Mouse (Mus musculus) G1E (cell line): ENCODE measurements at regions not wholly inside any gene's neighbourhood (a gene's known extent, or its start where the extent isn't known, plus 50 kb on each side); places are given as distances from the start of the nearest gene placed in this dataset.
"Not testable (repeated sequence)": the region's sequence is repeated elsewhere in the genome, so short reads cannot be mapped to it uniquely, and the experiment has no call there.

Experiments
- CTCF ChIP-seq: IDR thresholded peaks from 2 replicates; pipeline ENCODE4 v1.5.1; 2012; ENCODE audit warnings: low read depth, low read length, inconsistent platforms, mixed read lengths
- GATA1 ChIP-seq: IDR thresholded peaks from 2 replicates; pipeline ENCODE4 v1.6.1; 2012; ENCODE audit warnings: borderline replicate concordance, low read length, inconsistent platforms, mixed read lengths
- GATA2 ChIP-seq: IDR thresholded peaks from 2 replicates; pipeline ENCODE4 v1.6.1; 2012; ENCODE audit warnings: low read depth, low read length, inconsistent platforms, borderline replicate concordance
- POLR2AphosphoS5 ChIP-seq: IDR thresholded peaks from 2 replicates; pipeline ENCODE4 v1.6.1; 2012; ENCODE audit warnings: low read depth, low read length, inconsistent platforms; ENCODE audit not compliant: insufficient replicate concordance
- TAL1 ChIP-seq: conservative IDR thresholded peaks from 2 replicates; pipeline ENCODE4 v1.6.1; 2012; ENCODE audit warnings: low read depth, low read length, inconsistent platforms, mixed read lengths

DNA sequence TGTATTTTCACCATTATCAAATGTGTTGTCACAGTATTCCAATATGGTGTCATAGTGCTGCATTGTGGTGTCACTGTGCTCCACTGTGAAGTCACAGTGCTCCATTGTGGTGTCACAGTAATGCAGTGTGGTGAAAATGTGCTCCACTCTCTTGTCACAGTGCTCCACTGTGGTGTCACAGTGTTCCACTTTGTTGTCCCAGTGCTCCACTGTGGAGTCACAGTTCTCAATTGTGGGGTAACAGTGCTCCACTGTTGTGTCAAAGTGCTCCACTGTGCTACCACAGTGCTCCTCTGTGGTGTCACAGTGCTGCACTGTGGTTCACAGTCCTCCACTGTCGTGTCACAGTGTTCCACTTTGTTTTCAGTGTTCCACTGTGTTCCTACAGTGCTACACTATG, 69.7 kb upstream of the Trpm1 start:
- TF ChIP-seq CTCF, GATA1, TAL1, POLR2AphosphoS5, GATA2: not testable (repeated sequence)
